Mouse (Mus musculus): ENCODE measurements around the gene Sppl2b.

DNA sequence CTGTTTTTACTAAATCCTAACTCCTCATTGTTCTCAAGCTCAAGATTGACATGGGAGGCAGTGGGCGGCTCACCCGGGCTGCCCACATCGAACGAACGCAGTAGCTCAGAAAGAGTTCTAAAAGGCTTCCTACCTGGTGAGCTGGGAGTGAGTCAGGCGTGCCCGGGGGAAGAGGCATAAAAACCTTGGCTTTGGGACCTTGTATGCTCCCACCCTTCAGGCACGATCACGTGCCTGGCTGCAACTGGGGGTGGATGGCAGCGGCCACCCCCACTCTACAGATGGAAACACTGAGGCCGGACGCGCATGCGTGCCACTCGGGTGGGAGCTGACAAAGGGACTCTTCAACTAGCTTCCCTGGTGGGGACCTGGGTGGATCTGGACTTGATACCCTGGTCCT lies 12.7 kb upstream of the Sppl2b start:
- TF ChIP-seq CTCF (IDR thresholded peaks at IDR 0.05; ENCODE audit: extremely low read depth, insufficient read depth, low read length) (no peak), POLR2A (IDR thresholded peaks at IDR 0.05; ENCODE audit: extremely low read depth, insufficient read depth, low read length) (no peak)
